Mouse (Mus musculus) embryonic facial prominence, embryonic 14.5 days (tissue): ENCODE data around the gene Map1a. TPM values are rescaled to one million over a fixed set of nuclear protein-coding genes. Genes with fewer than 3 reads are reported as not detected.

Experiments
- ATAC-seq: fragments of 200-750 bp; cut with Nextera tagmentation; 2 replicates; pipeline ENCODE4 v1.8.0; 2017; ENCODE audit warnings: low read depth, moderate number of reproducible peaks, moderate TSS enrichment
- DNase-seq: peaks from one replicate; pipeline ENCODE4 v3.0.0-alpha.2; 2015; ENCODE audit warnings: low spot score
- H3K27ac ChIP-seq: fragments of 300-500 bp; sonication (generic); replicated peaks from 2 replicates; pipeline ENCODE4 v1.5.1; 2014; ENCODE audit warnings: low read depth, mild to moderate bottlenecking, low read length, moderate library complexity
- H3K27me3 ChIP-seq: fragments of 300-500 bp; sonication (generic); replicated peaks from 2 replicates; pipeline ENCODE4 v1.6.1; 2014; ENCODE audit warnings: low read length; ENCODE audit not compliant: control insufficient read depth, insufficient read depth
- H3K36me3 ChIP-seq: fragments of 300-500 bp; sonication (generic); 2 replicates; pipeline ENCODE4 v1.6.1; 2014; ENCODE audit warnings: low read length, mixed read lengths; ENCODE audit not compliant: control insufficient read depth, insufficient read depth
- H3K4me1 ChIP-seq: fragments of 300-500 bp; sonication (generic); 2 replicates; pipeline ENCODE4 v1.6.1; 2014; ENCODE audit warnings: antibody characterized with exemption, low read length; ENCODE audit not compliant: control insufficient read depth, insufficient read depth
- H3K4me2 ChIP-seq: fragments of 300-500 bp; sonication (generic); 2 replicates; pipeline ENCODE4 v1.6.1; 2014; ENCODE audit warnings: low read depth, mild to moderate bottlenecking, low read length, moderate library complexity, mixed read lengths
- H3K4me3 ChIP-seq: fragments of 300-500 bp; sonication (generic); 2 replicates; pipeline ENCODE4 v1.5.1; 2014; ENCODE audit warnings: low read depth, mild to moderate bottlenecking, low read length
- H3K9ac ChIP-seq: fragments of 300-500 bp; sonication (generic); 2 replicates; pipeline ENCODE4 v1.6.1; 2014; ENCODE audit warnings: low read depth, mild to moderate bottlenecking, low read length, moderate library complexity, mixed read lengths
- H3K9me3 ChIP-seq: fragments of 300-500 bp; sonication (generic); 2 replicates; pipeline ENCODE4 v1.6.1; 2016; ENCODE audit warnings: low read length; ENCODE audit not compliant: control insufficient read depth
- WGBS: fragments of 180-500 bp; shearing (Covaris S2); extraction: QIAGEN DNeasy Blood & Tissue Kit; methylation state at CpG from one replicate; pipeline ENCODE4 v1.1.7; 2014; 5-methylcytosine and 5-hydroxymethylcytosine counted together
- polyA plus RNA-seq: library from polyadenylated mRNA; unstranded; fragments of >200 nt; fragmentation: Nextera tagmentation; extraction: Ambion mirVana; gene quantifications from 2 replicates; pipeline ENCODE4 v1.2.1, GENCODE M21; 2014

Gene Map1a
- polyA plus RNA-seq = 10.9 and 15.8 TPM in 2 replicates

DNA sequence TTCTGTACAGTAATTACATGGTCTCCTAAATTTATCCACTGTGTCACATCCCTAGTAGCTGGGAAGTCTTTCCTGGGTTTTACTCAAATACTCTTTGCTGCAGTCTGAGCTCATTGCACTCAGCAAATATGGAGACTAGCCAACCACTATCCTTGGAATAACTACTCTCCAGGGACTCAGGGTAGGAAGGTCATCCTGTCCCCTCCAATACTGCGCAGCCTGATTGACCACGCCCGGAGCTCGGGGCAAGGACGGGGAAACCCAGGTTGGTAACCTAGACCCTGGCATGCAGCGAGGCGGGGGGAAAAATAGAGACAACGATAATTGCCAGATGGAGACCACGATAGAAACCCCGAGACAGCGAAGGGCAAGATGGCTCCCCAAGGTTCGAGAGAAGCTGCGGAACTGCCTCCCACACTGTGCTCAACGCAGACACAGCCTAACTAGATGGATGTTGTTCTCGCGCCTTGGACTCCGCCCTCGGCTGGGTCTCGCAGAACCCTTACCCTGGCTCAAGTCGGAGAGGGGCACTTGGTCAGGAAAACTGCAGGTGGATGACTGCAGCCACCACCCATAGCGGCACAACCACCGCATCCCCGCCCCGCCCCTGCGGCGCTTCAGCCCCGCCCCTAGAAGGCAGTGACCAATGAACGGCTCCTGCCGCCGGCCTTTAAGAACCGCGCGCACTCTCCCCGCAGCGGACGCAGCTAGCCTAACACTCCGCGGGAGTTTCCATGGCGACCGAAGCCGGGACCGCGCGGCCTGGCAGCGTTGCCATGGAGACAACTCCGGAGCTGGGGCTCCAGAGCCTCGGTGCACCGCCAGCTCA is at the start of gene Map1a:
Gene Map1a (plus strand): TSS at position 700 of the 829 bp plus-strand sequence.
- peak; percentile 98 for DNase-seq
- Histone ChIP-seq H3K27ac (no peak within 1 kb of the TSS), H3K4me1 (peaks cover 7% of the 10 kb centered on the region), H3K36me3 (no peaks in the 10 kb centered on the region), H3K27me3 (peaks cover 12% of the 10 kb centered on the region), H3K9ac (peak within 1 kb of the TSS; percentile 56), H3K9me3 (no peaks in the 10 kb centered on the region), H3K4me3 (peak within 1 kb of the TSS; percentile 55), H3K4me2 (peak within 1 kb of the TSS; percentile 88)
- 1% methylated on average over 22 of the region's 48 CpGs for WGBS
- ATAC-seq = peak; percentile 99

DNA sequence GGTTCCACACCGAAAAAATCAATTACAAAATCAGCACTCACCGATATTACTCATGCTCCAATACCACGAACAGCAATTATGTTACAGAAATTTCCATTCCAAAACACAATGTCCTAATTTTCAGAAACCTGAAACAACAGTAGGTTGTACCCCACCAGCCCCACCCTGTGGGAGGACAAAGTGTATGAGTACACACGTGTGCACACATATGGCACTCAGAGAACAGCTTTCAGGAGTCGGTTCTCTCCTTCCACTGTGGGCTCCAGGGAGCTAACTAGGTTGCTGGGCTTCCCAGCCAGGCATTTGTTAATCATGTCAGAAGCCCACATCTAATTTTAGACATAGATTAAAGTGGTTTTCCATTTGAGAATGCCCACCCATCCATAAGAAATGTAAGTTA is 45.3 kb upstream of the Map1a start:
- no peak for DNase-seq
- H3K9me3 ChIP-seq = no peaks in the 10 kb centered on the region
- no peaks in the 10 kb centered on the region for H3K27me3 ChIP-seq
- no peak overlapping the region for H3K4me2 ChIP-seq
- no peaks in the 10 kb centered on the region for H3K4me1 ChIP-seq
- H3K4me3 ChIP-seq = no peak overlapping the region
- peaks cover 88% of the 10 kb centered on the region for H3K36me3 ChIP-seq
- no peak for ATAC-seq
- H3K27ac ChIP-seq = no peak overlapping the region
- 86% methylated on average over 5 of the region's 5 CpGs for WGBS
- H3K9ac ChIP-seq = no peak overlapping the region

DNA sequence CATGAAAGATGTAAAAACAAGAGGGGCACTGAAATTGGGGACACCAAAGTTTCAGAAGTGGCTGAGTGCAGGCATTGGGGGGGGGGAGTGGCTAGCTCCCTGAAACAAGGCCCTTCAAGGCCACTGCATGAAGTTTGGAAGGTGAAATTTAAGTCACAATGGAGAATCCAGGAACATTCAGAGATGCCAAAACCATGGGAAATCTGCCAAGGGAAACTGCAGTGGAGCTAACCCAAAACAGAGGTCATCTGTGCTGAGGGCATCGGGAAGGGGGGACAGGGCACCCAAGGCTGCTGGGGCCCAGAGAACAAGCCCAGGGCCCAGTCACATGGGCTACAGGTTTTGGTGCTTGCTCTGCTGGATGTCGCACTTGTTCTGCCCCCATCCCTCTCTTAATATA is 39.6 kb upstream of the Map1a start:
- DNase-seq = no peak
- H3K4me3 ChIP-seq = no peak overlapping the region
- H3K27ac ChIP-seq = no peak overlapping the region
- no peak overlapping the region for H3K4me2 ChIP-seq
- H3K36me3 ChIP-seq = peaks cover 93% of the 10 kb centered on the region
- no peaks in the 10 kb centered on the region for H3K9me3 ChIP-seq
- H3K9ac ChIP-seq = no peak overlapping the region
- no peak for ATAC-seq
- H3K4me1 ChIP-seq = no peaks in the 10 kb centered on the region
- WGBS = 91% methylated on average over 2 of the region's 2 CpGs
- H3K27me3 ChIP-seq = no peaks in the 10 kb centered on the region

DNA sequence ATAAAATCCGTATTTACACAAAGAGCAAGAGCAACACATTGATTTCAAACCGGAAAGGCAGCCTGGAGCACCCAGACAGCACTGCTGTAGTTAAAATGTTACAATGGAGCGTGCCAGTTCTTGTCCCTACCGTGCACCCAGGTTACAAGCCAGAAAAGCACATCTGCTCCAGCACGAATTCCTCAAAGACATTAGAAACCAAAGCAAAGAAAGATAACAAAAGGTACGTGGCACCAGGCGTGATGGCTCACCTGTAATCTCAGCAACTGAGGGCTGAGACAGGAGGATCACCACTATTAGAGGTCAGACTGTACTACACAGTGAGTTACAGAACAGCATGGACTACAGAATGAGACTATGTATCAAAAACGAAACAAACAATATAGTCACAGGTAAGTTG is 21.0 kb upstream of the Map1a start:
- DNase-seq = peak; percentile 22
- 75% methylated on average over 8 of the region's 8 CpGs for WGBS
- Histone ChIP-seq H3K9ac (no peak overlapping the region), H3K36me3 (peaks cover 46% of the 10 kb centered on the region), H3K27me3 (no peaks in the 10 kb centered on the region), H3K4me1 (peaks cover 5% of the 10 kb centered on the region), H3K4me2 (no peak overlapping the region), H3K9me3 (no peaks in the 10 kb centered on the region), H3K4me3 (no peak overlapping the region), H3K27ac (no peak overlapping the region)
- ATAC-seq = no peak

DNA sequence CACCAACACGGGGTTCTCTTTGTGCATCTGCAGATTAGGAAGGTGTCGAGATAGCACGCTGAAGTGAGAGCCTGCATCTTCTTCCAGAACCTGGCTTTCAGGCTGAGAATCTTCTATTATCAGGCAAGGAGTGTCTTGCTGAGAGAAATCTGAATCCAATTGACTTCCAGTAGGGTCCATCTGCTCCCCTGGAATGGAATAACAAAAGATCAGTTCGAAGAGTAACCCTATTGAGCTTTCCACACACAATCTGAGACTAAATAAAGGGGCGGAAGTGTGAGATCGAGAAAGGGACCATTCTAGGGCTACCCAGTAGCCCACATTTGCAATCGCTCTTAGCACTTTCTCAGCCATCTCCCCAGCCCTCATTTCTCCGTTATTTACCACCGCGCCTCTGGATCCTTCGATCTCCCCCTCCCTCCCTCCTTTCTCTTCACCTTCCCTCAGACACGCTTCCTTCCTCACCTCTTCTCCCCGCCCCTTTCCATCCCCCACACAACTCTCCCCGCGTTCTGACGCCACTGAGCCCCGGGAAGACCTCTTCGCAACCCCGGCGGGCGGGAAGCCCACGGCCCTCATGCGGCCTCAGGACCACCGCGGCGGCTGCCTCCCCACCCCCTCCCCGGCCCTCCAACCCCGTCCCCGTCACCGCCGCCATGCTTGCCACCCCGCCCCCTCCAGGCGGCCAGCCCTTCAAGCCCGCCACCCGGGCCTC is 18.7 kb upstream of the Map1a start:
- Histone ChIP-seq H3K9ac (peak overlapping the region; percentile 89), H3K9me3 (no peaks in the 10 kb centered on the region), H3K4me1 (peaks cover 5% of the 10 kb centered on the region), H3K27ac (peak overlapping the region; percentile 89), H3K4me3 (peak overlapping the region; percentile 96), H3K27me3 (no peaks in the 10 kb centered on the region), H3K4me2 (peak overlapping the region; percentile 61), H3K36me3 (peaks cover 36% of the 10 kb centered on the region)
- ATAC-seq = peak; percentile 77
- WGBS = 2% methylated on average over 29 of the region's 35 CpGs
- peak; percentile 26 for DNase-seq

DNA sequence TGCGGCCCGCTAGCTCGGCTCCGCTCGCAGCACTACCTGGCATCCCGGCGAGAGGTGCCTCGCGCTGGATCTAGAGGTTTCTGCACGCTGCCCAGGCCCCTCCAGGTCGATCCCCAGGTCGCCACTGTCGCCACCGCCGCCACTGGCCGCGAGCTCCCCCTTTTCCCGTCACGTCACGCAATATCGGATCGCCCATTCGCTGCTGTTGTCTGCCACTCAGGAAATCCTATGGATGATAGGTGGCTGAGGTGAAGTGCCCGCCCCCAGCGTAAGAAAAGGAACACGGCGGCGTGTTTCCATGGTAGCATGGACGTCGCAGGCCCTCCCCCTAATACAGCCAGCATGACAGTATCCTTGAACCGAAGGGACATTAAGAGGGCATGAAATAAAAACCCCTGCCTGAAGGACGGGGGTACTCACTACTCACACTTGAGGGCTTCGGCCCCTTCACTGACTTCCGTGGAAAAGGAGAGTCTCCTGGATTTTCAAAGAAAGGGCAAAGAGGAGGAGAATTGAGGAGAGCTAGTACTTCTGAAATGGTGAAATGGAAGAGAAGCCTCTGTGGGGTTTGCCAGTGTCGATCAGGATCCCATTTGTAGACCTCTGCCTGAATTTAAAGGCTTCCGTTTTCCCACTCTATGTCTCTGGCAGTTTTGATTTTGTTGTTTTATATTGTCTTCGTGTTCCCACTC is 18.0 kb upstream of the Map1a start, which contains the start of gene Trp53bp1:
Gene Trp53bp1 (minus strand): TSS at position 172 of the 692 bp plus-strand sequence.
- under 1% methylated on average over 37 of the region's 37 CpGs for WGBS
- Histone ChIP-seq H3K9ac (peak within 1 kb of the TSS; percentile 89), H3K27me3 (no peaks in the 10 kb centered on the region), H3K36me3 (peaks cover 36% of the 10 kb centered on the region), H3K4me3 (peak within 1 kb of the TSS; percentile 96), H3K27ac (peak within 1 kb of the TSS; percentile 89), H3K4me1 (peaks cover 5% of the 10 kb centered on the region), H3K4me2 (peak within 1 kb of the TSS; percentile 61), H3K9me3 (no peaks in the 10 kb centered on the region)
- DNase-seq (peak; percentile 98), ATAC-seq (peak; percentile 99)

DNA sequence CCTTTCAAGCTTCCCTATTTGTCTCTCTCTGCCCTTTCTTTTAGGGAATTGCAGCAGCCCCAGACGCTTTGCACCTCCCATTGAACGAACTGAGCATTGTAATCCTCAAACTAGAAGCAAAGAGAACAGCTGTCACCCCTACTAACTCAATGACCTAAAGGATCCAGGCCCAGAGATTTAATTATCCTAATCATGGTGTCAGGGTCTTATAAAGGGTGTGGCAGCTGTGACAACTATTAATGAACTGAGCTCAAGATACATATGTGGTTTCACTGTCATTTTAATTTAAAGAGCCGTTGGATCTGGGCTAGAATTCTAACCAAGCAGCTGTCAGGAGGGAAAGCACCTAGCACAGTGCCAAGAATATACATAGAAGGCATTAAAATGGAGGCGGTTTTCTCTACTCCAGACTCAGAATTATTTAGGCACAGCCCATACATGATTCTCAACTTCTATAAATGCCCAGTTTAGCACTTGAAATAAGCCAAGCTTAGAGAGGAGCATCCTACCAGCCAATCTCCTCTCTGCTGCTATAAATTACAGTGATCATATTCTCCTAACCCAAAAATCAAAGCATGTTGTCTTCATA is 17.4 kb upstream of the Map1a start:
- H3K4me3 ChIP-seq = peak overlapping the region; percentile 96
- peaks cover 30% of the 10 kb centered on the region for H3K36me3 ChIP-seq
- H3K4me1 ChIP-seq = peaks cover 5% of the 10 kb centered on the region
- H3K4me2 ChIP-seq = peak overlapping the region; percentile 61
- no peaks in the 10 kb centered on the region for H3K27me3 ChIP-seq
- H3K9ac ChIP-seq = peak overlapping the region; percentile 52; the same call in 1 of the 2 replicates
- H3K27ac ChIP-seq = peak overlapping the region; percentile 64; the same call in 1 of the 2 replicates
- ATAC-seq (no peak; the same call in 1 of the 2 replicates), DNase-seq (peak; percentile 41)
- 19% methylated on average over 4 of the region's 4 CpGs for WGBS
- H3K9me3 ChIP-seq = no peaks in the 10 kb centered on the region

DNA sequence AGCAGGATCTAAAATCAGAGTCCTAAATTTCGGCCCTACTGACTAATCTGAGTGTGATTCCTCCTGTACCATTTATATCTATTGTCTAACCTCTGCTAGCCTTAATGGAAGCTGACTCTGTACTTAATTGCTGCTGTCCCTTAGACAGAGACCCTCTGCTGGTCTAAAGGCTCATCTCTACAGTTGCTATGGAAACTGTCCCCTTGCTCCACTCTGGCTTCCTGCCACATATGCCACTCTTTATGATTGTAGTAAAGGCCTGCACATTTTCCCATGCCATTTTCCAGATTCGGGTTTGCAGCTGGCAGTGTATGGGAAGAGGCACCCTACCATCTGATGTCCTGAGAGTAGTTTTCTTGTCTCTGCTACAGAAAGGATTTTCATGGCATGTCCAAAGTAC is 1.6 kb upstream of the Map1a start:
- no peak overlapping the region for H3K27ac ChIP-seq
- no peak overlapping the region for H3K4me2 ChIP-seq
- ATAC-seq = no peak
- H3K9me3 ChIP-seq = no peaks in the 10 kb centered on the region
- no peak overlapping the region for H3K4me3 ChIP-seq
- H3K36me3 ChIP-seq = no peaks in the 10 kb centered on the region
- peaks cover 12% of the 10 kb centered on the region for H3K27me3 ChIP-seq
- peaks cover 5% of the 10 kb centered on the region for H3K4me1 ChIP-seq
- WGBS = 68% methylated on average over 2 of the region's 2 CpGs
- no peak overlapping the region for H3K9ac ChIP-seq
- no peak for DNase-seq
